Mouse (Mus musculus) kidney, adult 11 months (tissue): ENCODE results near the gene Atp13a4.

Source experiments
- DNase-seq: peaks from one replicate; pipeline ENCODE4 v3.0.0; 2022

Atp13a4 gene

DNA sequence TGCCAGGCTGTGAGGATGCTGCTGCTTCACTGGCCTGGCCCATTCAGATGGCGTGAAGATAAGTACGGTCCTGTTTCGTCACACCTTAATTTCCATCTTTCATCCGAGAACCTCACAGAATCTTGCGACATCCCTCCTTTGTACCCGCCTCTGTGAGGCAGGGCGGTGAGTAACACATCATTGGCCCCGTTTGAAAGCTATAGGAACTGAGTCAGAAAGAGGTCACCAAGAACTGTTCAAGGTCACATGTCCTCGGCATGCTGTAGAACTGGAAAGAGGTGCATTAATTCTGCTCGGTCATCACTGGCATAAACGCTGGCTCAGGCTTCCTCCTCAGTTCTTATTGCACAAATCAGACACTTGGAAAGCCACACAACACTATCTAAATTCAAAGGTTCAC lies at the start of gene Atp13a4:
Gene Atp13a4 (minus strand): TSS at position 36 of the 400 bp plus-strand sequence.
- DNase-seq = no peak

DNA sequence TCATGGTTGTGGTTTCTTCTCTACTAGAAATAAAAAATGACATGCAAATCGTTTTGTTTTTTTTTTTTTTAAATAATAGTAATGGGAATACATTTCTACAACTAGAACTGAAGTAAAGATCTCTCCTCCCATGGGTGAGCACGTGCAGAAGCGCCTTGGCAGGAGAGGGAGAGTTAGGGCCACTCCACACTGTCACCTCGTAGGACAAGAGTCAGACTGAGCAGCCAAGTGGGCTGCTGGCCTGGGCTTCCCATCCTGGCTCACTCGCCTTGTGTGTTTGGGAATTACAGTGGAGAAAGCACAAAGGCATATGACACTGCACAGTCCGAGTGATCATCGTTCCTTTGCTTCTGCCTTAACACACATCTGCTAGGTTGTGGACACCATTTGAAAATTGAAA lies 47.5 kb upstream of the Atp13a4 start:
- no peak for DNase-seq

DNA sequence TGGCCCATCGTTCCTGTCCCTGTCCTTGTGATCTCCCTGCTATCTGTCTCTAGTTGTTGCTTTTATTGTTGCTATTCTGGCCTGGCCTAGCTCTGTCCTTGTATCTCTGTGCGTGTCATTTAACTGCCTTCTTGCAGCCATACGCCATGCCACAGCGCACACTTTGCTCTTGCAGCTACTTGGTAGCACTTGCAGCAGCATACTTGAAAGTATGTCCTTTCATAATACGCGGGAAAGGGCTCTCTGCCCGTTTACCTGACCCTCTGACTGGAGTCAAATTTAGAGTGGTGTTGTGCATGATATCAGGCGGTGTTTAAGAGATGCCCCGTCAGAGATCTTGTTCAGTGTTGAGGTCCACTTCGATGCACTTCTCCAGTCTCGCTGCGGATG lies 35.1 kb upstream of the Atp13a4 start:
- no peak for DNase-seq

DNA sequence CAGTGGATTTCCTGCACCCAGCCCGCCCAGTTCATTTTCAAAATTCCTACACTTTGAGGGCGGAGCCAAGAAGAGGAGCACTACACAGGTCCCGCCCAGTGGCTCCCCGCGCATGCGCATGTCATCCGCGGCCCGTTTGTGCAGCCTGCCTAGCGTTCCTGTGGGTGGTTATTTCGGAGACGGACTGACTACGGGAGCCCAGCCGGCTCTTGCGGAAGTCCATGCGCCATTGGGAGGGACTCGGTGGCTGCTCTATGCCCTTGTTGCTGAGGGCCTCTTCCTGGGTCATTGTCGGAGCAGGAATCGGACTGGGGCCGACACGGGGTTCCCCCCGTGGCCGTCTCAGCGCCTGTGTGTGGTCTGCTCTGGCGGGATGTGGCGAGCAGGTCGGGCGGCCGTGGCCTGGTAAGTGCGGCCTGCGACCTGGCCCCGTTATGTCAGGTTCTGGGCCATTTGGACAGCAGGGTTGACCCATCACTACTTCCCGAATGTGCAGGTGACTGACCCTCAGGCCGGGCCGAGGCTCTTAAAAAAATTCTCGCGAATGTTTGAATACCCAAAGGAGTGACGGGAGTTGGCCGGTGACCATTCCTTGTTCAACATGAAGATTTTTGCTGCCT lies 34.6 kb upstream of the Atp13a4 start, which contains the start of gene Opa1:
Gene Opa1 (plus strand): TSS at position 168 of the 620 bp plus-strand sequence.
- peak; percentile 96 for DNase-seq

DNA sequence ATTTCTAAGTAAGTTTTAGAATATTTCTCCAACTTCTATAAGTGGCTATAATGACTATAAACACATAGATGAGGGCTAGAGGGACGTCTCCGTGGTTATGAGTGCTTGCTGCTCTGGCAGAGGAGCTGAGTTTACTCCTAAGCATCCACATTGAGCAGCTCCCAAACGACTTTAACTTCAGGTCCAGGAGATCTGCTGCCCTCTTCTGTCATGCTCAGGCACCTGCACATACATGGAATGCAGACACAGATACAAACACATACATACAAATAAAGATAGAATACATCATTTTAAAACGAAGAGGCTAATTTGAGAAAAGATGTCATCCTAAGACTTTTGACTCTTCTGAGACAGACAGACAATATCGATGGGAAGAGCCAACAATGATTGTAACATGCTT lies 31.0 kb upstream of the Atp13a4 start:
- no peak for DNase-seq

DNA sequence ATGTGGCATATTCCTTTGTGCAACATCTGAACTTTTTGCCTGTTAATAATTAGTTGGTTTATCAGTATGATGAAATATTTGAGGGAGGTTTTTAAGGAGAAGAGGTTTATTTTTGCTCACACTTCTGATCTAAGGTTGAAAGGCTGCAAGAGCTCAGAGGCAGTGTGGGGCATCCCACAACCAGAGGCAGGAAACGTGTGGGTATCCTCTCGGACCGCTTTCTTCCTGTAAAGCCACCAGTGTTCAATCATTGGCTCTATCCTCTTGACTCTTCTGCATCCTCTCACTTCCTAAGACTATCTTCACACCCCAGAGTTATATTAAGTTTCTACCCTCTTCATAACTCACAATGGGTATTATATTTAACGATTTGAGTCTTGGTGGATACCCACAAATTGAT lies 29.3 kb upstream of the Atp13a4 start:
- no peak for DNase-seq

DNA sequence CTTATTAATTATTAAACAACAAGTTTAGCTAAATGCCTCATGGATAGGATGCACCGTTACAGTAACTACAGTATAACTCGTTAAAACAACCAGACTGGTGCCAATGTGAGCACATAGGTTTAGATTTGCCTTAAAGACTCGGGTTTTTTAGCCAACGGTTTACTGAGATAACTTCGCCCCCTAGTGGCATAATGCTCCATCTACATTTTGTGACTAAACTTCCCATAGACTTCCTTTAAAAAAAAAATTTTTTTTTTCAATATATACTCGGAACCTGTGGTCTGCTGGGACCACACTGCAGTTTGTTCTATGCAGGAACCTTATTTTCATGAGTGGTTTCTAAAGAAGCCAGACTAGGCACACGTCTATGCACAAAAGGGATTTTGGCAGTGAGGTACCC lies 16.2 kb upstream of the Atp13a4 start:
- no peak for DNase-seq

DNA sequence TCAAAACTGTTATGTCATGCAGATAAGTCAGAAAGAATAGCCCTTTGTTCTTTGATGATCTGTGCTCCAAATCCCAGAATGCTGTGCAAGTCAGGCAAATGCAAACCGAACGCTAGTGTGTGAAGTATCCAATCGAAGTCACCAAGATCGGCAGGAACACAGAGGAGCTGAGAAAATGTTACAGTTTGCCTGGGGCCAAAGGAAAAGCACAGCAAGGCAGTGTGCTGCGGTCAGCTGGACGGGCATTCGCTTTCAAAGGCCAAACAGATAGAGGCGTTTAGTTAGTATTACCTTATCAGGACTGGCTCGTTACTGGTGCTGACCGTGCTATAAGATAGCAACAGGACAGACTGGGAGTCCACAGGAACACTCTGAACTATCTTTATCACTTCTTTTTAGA lies 15.8 kb upstream of the Atp13a4 start:
- no peak for DNase-seq

DNA sequence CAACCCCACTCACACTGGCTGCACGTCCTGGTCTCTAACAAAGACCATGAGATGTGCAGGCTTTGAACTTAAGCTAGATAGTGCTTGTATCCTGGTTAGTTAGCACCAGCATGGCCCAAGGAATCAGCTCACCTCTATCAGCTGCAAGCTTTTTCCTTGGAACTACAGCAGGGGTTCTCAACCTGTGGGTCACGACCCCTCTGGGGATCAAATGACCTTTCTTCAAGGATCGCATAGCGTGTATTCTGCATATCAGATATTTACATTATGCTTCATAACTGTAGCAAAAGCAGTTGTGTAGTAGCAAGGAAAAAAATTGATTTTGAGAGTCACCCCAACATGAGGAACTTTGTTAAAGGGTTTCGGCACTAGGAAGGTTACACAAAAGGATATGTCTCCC lies 15.0 kb upstream of the Atp13a4 start:
- DNase-seq = no peak

DNA sequence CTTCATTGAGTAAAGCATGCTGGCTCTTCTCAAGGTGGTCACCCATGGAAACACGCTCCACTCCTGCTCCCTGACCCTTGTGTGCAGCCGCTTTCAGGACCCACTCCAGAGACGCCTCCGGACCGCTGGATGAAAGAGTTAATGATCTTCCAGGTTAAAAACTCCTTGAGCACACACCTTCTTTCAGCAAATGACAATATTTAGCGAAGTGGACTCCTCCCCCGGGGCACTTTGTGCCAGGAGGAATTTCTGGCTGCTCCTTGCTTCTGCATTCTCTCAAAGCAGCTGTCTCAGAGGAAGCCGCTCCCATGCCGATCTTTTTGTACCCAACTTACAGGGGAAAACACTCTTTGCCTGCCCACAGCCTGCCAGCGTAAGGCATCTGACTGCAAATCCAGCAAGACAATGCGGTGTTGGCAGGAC lies 3.4 kb downstream of the Atp13a4 start:
- DNase-seq = peak; percentile 70

DNA sequence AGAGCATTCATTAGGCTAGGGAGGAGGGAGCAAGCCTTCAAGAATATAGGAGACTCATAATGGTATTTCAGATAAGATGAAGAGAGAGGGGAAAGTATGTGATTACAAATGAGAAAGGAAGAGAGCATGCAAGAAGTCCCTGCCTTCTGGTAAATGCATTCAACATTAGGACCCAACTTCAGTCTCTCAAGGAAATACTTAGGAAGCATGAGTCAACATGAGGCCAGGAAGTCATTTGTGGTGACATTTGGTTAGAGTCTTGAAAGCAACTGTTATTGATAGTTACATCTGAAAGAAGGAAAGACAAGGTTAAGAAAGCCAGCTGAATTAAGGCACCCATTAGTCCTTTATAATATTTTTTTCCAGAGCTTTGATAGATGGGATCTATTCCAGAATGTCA lies 4.8 kb downstream of the Atp13a4 start:
- no peak for DNase-seq

DNA sequence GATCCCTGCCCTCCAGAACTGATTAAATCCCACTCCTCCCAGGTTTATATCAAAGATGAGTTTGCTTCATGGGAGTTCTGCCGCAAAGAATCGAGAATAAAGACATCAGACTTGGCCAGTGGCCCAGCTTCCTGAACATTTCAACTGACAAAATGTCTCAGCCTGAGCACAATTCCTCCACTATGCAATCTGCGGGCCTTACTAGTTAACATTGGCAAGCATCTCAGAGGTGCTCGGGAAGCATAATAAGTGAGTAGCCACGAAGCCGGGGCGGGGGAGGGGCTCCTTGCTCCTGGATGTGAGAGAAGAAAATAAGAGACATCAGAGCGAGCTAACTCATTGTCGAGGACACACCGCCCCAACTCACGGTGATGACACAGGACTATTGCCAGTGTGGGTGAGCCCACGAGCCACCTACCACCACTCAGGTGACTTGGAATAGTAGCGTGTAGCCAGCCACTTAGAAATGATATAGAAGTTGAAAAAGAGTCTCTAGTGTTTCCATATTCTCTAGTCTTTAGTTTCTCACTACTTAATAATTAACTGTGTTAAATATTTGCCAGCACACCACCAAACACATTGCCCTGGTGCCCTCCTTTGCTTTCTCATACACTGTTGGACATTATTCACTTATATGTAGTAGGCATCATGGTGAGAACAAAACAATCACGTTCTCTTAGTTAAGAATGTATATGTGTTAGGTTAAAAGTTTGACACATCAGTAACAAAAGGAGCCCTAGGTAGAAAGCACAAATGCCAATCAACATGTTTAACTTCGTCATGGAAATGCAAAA lies 8.1 kb downstream of the Atp13a4 start:
- peak; percentile 36 for DNase-seq

DNA sequence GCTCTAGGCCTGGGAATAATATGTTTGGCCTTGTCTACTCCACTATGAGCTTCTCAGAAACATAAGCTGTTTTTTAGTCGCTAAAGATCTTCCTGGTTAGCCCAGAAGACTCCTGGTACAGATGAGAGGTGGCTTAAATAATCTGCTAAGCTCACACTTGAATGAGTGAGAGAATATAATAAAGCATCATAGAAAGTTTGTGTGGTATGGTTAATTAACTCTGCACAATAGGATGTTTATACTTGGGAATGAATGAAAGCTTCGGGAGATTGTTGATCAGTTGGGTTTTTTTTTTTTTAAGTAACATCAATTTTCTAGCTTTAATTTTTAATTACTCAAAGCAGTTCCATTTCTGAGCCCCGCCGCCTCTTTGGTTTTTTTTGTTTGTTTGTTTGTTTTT lies 8.8 kb downstream of the Atp13a4 start:
- DNase-seq = no peak

DNA sequence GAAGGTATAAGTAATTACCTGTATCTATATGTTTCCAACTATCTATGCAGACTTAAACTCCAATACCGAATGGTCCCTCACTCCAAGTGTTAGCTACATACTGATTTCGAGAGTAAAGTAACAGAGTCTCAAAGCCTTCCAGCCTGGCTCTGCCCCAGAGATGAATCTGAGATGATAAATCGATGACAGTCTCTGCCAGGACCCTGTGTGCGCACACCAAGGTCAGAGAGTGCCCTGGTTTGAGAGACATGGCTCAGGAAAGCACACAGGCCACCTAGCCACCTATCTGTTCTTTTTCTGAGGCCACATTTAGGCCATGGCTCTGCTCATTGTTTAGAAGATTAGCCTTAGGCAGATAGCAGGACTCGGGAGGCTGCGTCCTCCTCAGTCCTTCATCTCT lies 11.0 kb downstream of the Atp13a4 start:
- no peak for DNase-seq

DNA sequence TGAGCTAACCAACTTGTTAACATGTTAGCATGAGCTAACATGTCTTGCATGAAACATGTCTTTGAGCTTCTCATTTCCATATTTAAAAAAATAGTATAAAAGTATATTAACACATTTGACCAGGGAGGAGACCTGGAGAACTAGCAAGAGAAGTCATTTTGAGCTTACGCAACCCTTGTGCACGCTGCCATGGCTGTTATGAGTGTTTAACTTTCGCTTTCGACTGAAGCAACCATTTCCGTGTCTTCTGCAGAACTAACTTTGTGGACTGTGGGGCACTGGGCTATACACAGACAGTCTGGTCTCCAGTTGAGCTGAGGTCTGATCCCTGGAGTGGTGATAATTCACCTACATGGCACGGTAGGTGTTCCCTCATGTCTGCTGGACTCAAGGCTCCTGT lies 17.6 kb downstream of the Atp13a4 start:
- DNase-seq = no peak

DNA sequence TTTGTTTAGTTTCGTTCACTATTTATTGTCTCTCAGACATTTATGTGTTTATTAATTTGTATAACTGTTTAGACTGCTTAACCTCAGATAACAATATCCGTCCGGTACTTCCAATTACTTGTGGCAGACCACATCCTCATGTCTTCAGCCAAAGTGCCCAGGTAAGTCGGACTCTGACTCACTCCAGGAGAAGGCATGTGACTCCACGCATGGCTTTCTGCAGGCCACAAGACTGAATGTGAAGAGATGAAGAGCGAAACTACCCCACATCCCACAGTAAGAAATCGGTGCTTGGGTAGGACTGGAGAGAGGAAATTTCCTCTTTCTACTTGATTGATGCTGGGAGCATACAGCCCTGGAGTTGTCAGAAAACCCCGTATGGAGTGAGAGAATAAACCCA lies 18.1 kb downstream of the Atp13a4 start:
- DNase-seq = no peak

DNA sequence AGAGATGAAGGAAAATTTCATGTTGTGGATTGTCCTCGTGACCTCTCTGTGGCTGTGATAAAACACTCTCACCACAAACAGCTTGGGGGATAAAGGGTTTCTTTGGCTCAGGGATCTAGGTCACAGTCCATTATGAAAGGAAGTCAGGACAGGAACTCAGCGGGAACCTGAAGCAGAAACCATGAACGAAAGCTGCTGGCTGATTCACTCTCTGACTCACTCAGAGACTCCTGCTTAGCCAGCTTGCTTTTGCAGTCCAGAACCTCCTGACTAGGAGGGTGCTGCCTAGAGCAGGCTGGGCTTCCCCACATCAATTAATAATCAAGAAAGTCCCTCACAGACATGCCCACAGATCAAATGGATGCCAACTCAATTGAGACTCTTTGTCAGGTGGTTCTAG lies 32.2 kb downstream of the Atp13a4 start:
- DNase-seq = no peak

DNA sequence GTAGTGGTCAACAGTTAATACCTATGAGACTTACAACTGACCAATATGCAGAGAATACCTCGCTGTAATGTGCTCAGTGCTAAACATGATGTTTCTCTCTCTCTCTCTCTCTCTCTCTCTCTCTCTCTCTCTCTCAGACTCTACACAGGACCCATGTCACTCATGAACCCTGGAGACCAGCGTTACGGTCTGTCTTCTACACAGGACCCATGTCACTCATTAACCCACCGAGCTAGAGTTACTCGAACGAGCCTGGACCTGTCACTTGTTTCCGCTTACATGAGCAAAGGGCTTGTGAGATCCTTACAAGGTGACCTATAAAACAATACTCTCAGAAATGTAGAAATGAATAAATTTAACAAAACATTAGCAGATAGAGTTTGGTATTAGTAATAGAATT lies 33.9 kb downstream of the Atp13a4 start:
- peak; percentile 42 for DNase-seq

DNA sequence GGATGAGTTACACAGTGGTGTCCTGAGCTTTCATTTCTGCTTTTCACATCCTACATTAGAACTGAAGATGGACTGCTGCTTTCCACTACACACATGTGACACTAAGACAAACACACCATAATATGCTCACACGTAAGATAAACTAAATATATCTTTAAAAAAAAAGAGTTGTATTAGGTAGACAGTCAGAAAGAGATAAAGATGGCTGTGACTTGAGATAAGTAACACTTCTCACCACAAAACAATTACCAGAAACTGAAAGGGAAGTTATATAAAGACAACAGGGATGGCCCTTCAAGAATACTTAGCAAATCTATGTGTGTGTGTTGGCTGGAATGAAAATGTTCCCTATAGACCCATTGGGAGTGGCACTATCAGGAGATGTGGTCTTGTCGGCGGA lies 34.8 kb downstream of the Atp13a4 start:
- DNase-seq = no peak

DNA sequence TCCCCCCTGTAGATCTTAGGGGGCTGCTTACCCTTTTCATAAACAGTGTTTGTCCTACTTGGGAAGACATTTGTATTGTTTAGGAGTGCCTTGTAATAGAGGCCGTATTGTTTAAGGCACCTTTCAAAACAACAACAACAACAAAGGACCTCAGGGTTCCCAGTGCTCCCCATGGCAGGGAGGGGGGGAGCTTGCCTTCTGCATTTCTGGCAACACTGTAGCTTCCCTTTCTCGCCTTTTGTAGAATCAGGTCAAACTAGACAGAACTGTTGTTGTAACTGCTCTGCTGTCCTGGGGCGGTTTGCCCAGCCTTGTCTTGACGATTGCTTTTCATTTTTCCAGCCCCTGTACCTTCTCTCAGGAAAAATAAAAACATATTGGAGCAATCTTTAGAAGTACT lies 40.0 kb downstream of the Atp13a4 start:
- no peak for DNase-seq

DNA sequence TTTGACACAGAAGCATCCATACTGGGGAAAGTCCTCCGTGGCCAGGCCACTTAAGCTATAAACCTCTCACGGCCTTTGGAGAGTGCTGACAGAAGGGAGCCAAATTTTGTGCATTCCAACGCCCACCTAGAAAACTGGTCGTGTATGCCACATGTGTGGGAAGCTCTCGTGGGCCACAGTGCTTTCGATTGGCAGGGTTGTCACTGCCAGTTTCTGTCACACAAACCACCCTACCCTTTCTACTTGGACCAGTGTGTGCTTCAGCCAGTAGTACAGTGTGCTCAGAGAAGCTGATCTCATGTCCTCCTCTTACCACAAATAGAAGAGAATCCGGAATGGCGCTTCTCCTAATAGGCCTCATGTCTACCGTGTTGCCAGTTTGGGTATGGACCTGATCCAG lies 40.5 kb downstream of the Atp13a4 start:
- no peak for DNase-seq

DNA sequence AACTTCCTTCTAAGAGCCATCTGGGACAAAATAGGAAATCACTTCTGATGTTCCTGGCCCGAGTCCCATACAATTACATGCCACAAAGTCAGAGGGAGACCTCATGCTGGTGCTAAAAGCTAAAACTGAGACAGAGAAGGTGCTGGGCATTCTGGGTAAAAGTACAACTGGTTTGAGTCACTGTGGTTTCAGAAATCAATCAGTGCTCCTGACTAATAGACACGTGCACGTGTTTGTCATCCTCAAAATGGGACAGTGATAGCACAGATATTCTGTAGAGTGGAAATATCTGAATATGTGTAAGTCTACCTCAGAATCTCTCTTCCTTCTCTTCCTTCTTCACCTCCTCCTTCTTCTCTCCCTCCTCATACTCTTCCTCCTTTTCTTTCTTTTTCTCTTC lies 53.6 kb downstream of the Atp13a4 start:
- no peak for DNase-seq

DNA sequence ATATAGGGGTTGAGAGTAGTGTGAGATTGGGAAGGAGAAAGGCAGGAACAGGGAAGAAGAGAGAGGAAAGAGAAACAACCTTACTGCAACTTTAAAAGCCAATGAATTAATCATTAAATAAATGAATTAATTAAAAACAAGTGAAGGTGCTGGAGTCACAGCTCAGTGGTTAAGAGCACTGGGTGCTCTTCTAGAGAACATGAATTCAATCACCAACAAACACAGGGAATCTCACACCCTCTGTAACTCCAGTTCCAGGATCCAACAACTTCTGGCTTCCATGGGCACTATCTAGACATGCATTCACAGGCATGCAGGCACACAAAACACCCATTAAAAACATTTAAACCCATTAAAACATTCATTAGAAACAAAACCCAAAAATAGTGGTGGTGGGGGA lies 63.2 kb downstream of the Atp13a4 start:
- DNase-seq = no peak

DNA sequence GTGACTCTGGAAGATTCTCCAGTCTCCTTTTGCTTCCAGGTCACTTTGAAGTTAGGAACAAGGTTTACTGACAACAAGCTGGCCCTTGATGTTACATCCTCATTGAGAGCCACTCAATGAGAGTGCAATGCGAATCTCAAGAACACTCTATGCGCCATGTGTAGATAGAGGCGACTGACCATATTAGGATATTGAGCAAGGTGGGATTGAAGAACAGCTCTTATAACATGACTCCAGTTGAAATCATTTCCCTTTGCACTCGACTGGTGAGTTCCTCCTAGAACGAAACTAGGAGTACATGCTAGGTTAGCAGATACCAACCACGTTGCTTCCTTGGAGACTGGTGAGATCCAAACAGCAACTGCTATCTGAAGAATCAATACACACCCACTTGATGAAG lies 64.3 kb downstream of the Atp13a4 start:
- DNase-seq = no peak

DNA sequence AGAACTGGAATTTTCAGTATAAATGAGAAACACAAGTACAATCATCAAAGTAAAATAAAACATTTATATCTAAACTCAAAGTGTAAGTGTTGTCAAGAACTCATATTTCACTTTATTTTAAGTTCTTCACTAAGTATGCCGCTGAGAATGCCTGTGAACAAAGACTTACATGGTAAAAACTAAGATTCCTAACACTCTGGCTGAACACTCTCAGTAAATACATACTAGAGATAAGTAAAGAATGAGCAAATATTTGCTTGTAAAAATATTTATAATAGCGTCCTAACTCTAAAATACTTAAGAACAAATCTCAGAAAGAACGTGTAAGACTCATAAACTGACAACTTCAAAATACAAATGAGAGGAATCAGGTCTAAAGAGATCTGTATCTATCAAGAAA lies 80.9 kb downstream of the Atp13a4 start:
- DNase-seq = no peak
